Mouse (Mus musculus): ENCODE results near the gene Kl. TPM values are rescaled to one million over a fixed set of nuclear protein-coding genes. Genes with fewer than 3 reads are reported as not detected.
A peak's percentile ranks its signal among the peaks of the same experiment; 100 is the strongest.

Gene Kl
- polyA plus RNA-seq, 2 experiments: 0.28 to 0.45 TPM

- 0 out of 2 replicates have a peak, but pooled peaks cover 2% of the 10 kb centered on the region for H3K4me1 ChIP-seq (ENCODE audit: control insufficient read depth, insufficient read depth, low read length)
- H3K36me3 ChIP-seq (ENCODE audit: control insufficient read depth, insufficient read depth, low read length): no peaks in the 10 kb centered on the region
- no peaks in the 10 kb centered on the region for H3K27me3 ChIP-seq (ENCODE audit: control insufficient read depth, insufficient read depth, low read length)
- H3K27ac ChIP-seq (replicated peaks; ENCODE audit: low read depth, low read length): no peak overlapping the region
- no peak overlapping the region for H3K4me3 ChIP-seq (replicated peaks; ENCODE audit: low read length)
- WGBS: 53% methylated on average over 14 of the region's 14 CpGs
- no peak overlapping the region for H3K4me2 ChIP-seq (replicated peaks; ENCODE audit: low read depth, low read length, severe bottlenecking)
- ATAC-seq (ENCODE audit: low FRiP score, low read depth) (no peak), DNase-seq (ENCODE audit: low spot score) (no peak)
- TF ChIP-seq POLR2A (IDR thresholded peaks at IDR 0.05; ENCODE audit: borderline replicate concordance, extremely low read depth, insufficient read depth, insufficient read length): no peak
- peaks cover 4% of the 10 kb centered on the region; the same call in 1 of the 2 replicates for H3K9me3 ChIP-seq (ENCODE audit: control insufficient read depth, low read length)
- no peak overlapping the region for H3K9ac ChIP-seq (ENCODE audit: low read depth, low read length, severe bottlenecking)
Measured at GRCm38 (mm10) chr5:150977383-150977958, 25.1 kb downstream of the Kl start.

GRCm38 (mm10) chr5:150979341-150980136 is 27.1 kb downstream of the Kl start:
- ATAC-seq (ENCODE audit: low FRiP score, low read depth) (no peak; the same call in 1 of the 2 replicates), DNase-seq (ENCODE audit: low spot score) (peak; percentile 73)
- WGBS: 62% methylated on average over 5 of the region's 5 CpGs
- H3K4me1 ChIP-seq (ENCODE audit: control insufficient read depth, insufficient read depth, low read length): 0 out of 2 replicates have a peak, but pooled peaks cover 2% of the 10 kb centered on the region
- H3K27ac ChIP-seq (replicated peaks; ENCODE audit: low read depth, low read length): no peak overlapping the region
- H3K9me3 ChIP-seq (ENCODE audit: control insufficient read depth, low read length): peaks cover 4% of the 10 kb centered on the region; the same call in 1 of the 2 replicates
- no peaks in the 10 kb centered on the region for H3K36me3 ChIP-seq (ENCODE audit: control insufficient read depth, insufficient read depth, low read length)
- H3K9ac ChIP-seq (ENCODE audit: low read depth, low read length, severe bottlenecking): no peak overlapping the region
- TF ChIP-seq POLR2A (IDR thresholded peaks at IDR 0.05; ENCODE audit: borderline replicate concordance, extremely low read depth, insufficient read depth, insufficient read length): no peak
- no peaks in the 10 kb centered on the region for H3K27me3 ChIP-seq (ENCODE audit: control insufficient read depth, insufficient read depth, low read length)
- H3K4me3 ChIP-seq (replicated peaks; ENCODE audit: low read length): no peak overlapping the region
- H3K4me2 ChIP-seq (replicated peaks; ENCODE audit: low read depth, low read length, severe bottlenecking): no peak overlapping the region

- ATAC-seq (ENCODE audit: low FRiP score, low read depth) (no peak), DNase-seq (ENCODE audit: low spot score) (no peak)
- H3K4me1 ChIP-seq (ENCODE audit: control insufficient read depth, insufficient read depth, low read length): 0 out of 2 replicates have a peak, but pooled peaks cover 2% of the 10 kb centered on the region
- no peak overlapping the region for H3K4me2 ChIP-seq (replicated peaks; ENCODE audit: low read depth, low read length, severe bottlenecking)
- no peak overlapping the region for H3K9ac ChIP-seq (ENCODE audit: low read depth, low read length, severe bottlenecking)
- H3K27ac ChIP-seq (replicated peaks; ENCODE audit: low read depth, low read length): no peak overlapping the region
- 90% methylated on average over 2 of the region's 2 CpGs for WGBS
- no peaks in the 10 kb centered on the region for H3K27me3 ChIP-seq (ENCODE audit: control insufficient read depth, insufficient read depth, low read length)
- peaks cover 4% of the 10 kb centered on the region; the same call in 1 of the 2 replicates for H3K9me3 ChIP-seq (ENCODE audit: control insufficient read depth, low read length)
- H3K36me3 ChIP-seq (ENCODE audit: control insufficient read depth, insufficient read depth, low read length): no peaks in the 10 kb centered on the region
- TF ChIP-seq POLR2A (IDR thresholded peaks at IDR 0.05; ENCODE audit: borderline replicate concordance, extremely low read depth, insufficient read depth, insufficient read length): no peak
- no peak overlapping the region for H3K4me3 ChIP-seq (replicated peaks; ENCODE audit: low read length)
Measured at GRCm38 (mm10) chr5:150982082-150982481, 29.7 kb downstream of the Kl start.

GRCm38 (mm10) chr5:150994096-150994495 is 41.7 kb downstream of the Kl start:
- no peak overlapping the region for H3K27ac ChIP-seq (replicated peaks; ENCODE audit: low read depth, low read length)
- DNase-seq (ENCODE audit: low spot score) (no peak), ATAC-seq (ENCODE audit: low FRiP score, low read depth) (no peak)
- no peaks in the 10 kb centered on the region for H3K36me3 ChIP-seq (ENCODE audit: control insufficient read depth, insufficient read depth, low read length)
- no peak overlapping the region for H3K4me3 ChIP-seq (replicated peaks; ENCODE audit: low read length)
- H3K9ac ChIP-seq (ENCODE audit: low read depth, low read length, severe bottlenecking): no peak overlapping the region
- no peak overlapping the region for H3K4me2 ChIP-seq (replicated peaks; ENCODE audit: low read depth, low read length, severe bottlenecking)
- no peaks in the 10 kb centered on the region for H3K27me3 ChIP-seq (ENCODE audit: control insufficient read depth, insufficient read depth, low read length)
- H3K4me1 ChIP-seq (ENCODE audit: control insufficient read depth, insufficient read depth, low read length): no peaks in the 10 kb centered on the region
- 91% methylated on average over 7 of the region's 7 CpGs for WGBS
- H3K9me3 ChIP-seq (ENCODE audit: control insufficient read depth, low read length): no peaks in the 10 kb centered on the region
- TF ChIP-seq POLR2A (IDR thresholded peaks at IDR 0.05; ENCODE audit: borderline replicate concordance, extremely low read depth, insufficient read depth, insufficient read length): no peak

GRCm38 (mm10) chr5:150996586-150996985 is 44.2 kb downstream of the Kl start:
- 67% methylated on average over 2 of the region's 2 CpGs for WGBS
- no peaks in the 10 kb centered on the region for H3K9me3 ChIP-seq (ENCODE audit: control insufficient read depth, low read length)
- no peaks in the 10 kb centered on the region for H3K27me3 ChIP-seq (ENCODE audit: control insufficient read depth, insufficient read depth, low read length)
- DNase-seq (ENCODE audit: low spot score): no peak
- no peak for ATAC-seq (ENCODE audit: low FRiP score, low read depth)
- H3K4me3 ChIP-seq (replicated peaks; ENCODE audit: low read length): no peak overlapping the region
- no peaks in the 10 kb centered on the region for H3K36me3 ChIP-seq (ENCODE audit: control insufficient read depth, insufficient read depth, low read length)
- no peak overlapping the region for H3K27ac ChIP-seq (replicated peaks; ENCODE audit: low read depth, low read length)
- no peak overlapping the region for H3K4me2 ChIP-seq (replicated peaks; ENCODE audit: low read depth, low read length, severe bottlenecking)
- TF ChIP-seq POLR2A (IDR thresholded peaks at IDR 0.05; ENCODE audit: borderline replicate concordance, extremely low read depth, insufficient read depth, insufficient read length): no peak
- no peak overlapping the region for H3K9ac ChIP-seq (ENCODE audit: low read depth, low read length, severe bottlenecking)
- no peaks in the 10 kb centered on the region for H3K4me1 ChIP-seq (ENCODE audit: control insufficient read depth, insufficient read depth, low read length)
